Mouse (Mus musculus) left cerebral cortex, postnatal 36 days (tissue): Measurements from ENCODE around the gene Olfr1023. TPM values are rescaled to one million over a fixed set of nuclear protein-coding genes. Genes with fewer than 3 reads are reported as not detected.

Experiments
- DNase-seq, 2 experiments: peaks; one replicate each; pipeline ENCODE4 v3.0.0; 2021 to 2022; ENCODE audit warnings: low spot score in 2 of 2, mixed read lengths in 1 of 2
- intact Hi-C: fragments of 180-260 bp; cut with DNase I; formaldehyde crosslinking; loops from one replicate; pipeline ENCODE4 v1.15.1; 2025
- total RNA-seq, 2 experiments: library from RNA; stranded (reverse); gene quantifications; 2 replicates each; pipeline ENCODE4 v1.2.3; 2021

Olfr1023 gene
- not detected for total RNA-seq

GRCm38 (mm10) chr2:85885340-85885739, at the start of gene Olfr1023:
Gene Olfr1023 (plus strand): TSS chr2:85885640.
- intact Hi-C loops: no loop called here

GRCm38 (mm10) chr2:85845383-85845782, 40.1 kb upstream of the Olfr1023 start, which contains the start of gene Olfr1019:
Gene Olfr1019 (minus strand): TSS chr2:85845483.
- DNase-seq: no peak
- intact Hi-C loops: no loop called here

More at GRCm38 (mm10) chr2:85885340-85885739, at the start of gene Olfr1023:
- no peak for DNase-seq

GRCm38 (mm10) chr2:85846730-85847129, 38.7 kb upstream of the Olfr1023 start, which contains the start of gene Olfr1020:
Gene Olfr1020 (plus strand): TSS chr2:85847030.
- intact Hi-C loops: no loop called here
- DNase-seq: no peak

GRCm38 (mm10) chr2:85868294-85868693, 17.1 kb upstream of the Olfr1023 start, which contains the start of gene Olfr1022:
Gene Olfr1022 (plus strand): TSS chr2:85868594.
- intact Hi-C loops: no loop called here
- DNase-seq: no peak

- intact Hi-C loops: no loop called here
- DNase-seq: no peak
These were observed 19.5 kb downstream of the Olfr1023 start, which contains the start of gene Olfr1024 for GRCm38 (mm10) chr2:85904952-85905351. Gene Olfr1024 (minus strand): TSS chr2:85905052.

- no peak for DNase-seq
- intact Hi-C loops: no loop called here
These were observed 27.8 kb downstream of the Olfr1023 start for GRCm38 (mm10) chr2:85913197-85913596.

GRCm38 (mm10) chr2:85914893-85915292, 29.5 kb downstream of the Olfr1023 start, which contains the start of gene Olfr1025-ps1:
Gene Olfr1025-ps1 (plus strand): TSS chr2:85915193.
- DNase-seq: no peak
- intact Hi-C loops: no loop called here

- intact Hi-C loops: no loop called here
- DNase-seq: no peak
These were observed 35.8 kb downstream of the Olfr1023 start, which contains the start of gene Olfr1026 for GRCm38 (mm10) chr2:85921258-85921657. Gene Olfr1026 (plus strand): TSS chr2:85921558.

Other genes with a start within 250 kb of the Olfr1023 start
- not detected for gene Olfr1002, start 234.9 kb upstream of the Olfr1023 start, total RNA-seq
- not detected for gene Olfr154, start 221.2 kb upstream of the Olfr1023 start, total RNA-seq
- gene Olfr1006, start 206.9 kb upstream of the Olfr1023 start, total RNA-seq: not detected
- not detected for gene Olfr1008, start 196.2 kb upstream of the Olfr1023 start, total RNA-seq
- not detected for gene Olfr1009, start 170.2 kb upstream of the Olfr1023 start, total RNA-seq
- gene Olfr1012, start 122.9 kb upstream of the Olfr1023 start, total RNA-seq: not detected
- not detected for gene Olfr1013, start 118.5 kb upstream of the Olfr1023 start, total RNA-seq
- not detected for gene Olfr1014, start 112.9 kb upstream of the Olfr1023 start, total RNA-seq
- not detected for gene Olfr1015, start 103.6 kb upstream of the Olfr1023 start, total RNA-seq
- not detected for gene Olfr1016, start 83.1 kb upstream of the Olfr1023 start, total RNA-seq
- not detected for gene Olfr1018, start 67.2 kb upstream of the Olfr1023 start, total RNA-seq
- not detected for gene Olfr1019, start 40.2 kb upstream of the Olfr1023 start, total RNA-seq
- gene Olfr1020, start 38.6 kb upstream of the Olfr1023 start, total RNA-seq: not detected
- gene Olfr1022, start 17.0 kb upstream of the Olfr1023 start, total RNA-seq: not detected
- not detected for gene Olfr1024, start 19.4 kb downstream of the Olfr1023 start, total RNA-seq
- gene Olfr1025-ps1, start 29.6 kb downstream of the Olfr1023 start, total RNA-seq: not detected
- gene Olfr1026, start 35.9 kb downstream of the Olfr1023 start, total RNA-seq: not detected
- gene Olfr1028, start 64.8 kb downstream of the Olfr1023 start, total RNA-seq: not detected
- gene Olfr1029, start 88.3 kb downstream of the Olfr1023 start, total RNA-seq: not detected
- gene Olfr1030, start 93.6 kb downstream of the Olfr1023 start, total RNA-seq: not detected
- not detected for gene Olfr1031, start 104.7 kb downstream of the Olfr1023 start, total RNA-seq
- gene Olfr1032, start 119.9 kb downstream of the Olfr1023 start, total RNA-seq: not detected
- gene Olfr1033, start 135.0 kb downstream of the Olfr1023 start, total RNA-seq: not detected
- gene Olfr1034, start 160.2 kb downstream of the Olfr1023 start, total RNA-seq: not detected
- gene Olfr1036, start 188.4 kb downstream of the Olfr1023 start, total RNA-seq: not detected
- gene Olfr1037, start 201.7 kb downstream of the Olfr1023 start, total RNA-seq: not detected